Mouse (Mus musculus) erythroblast, embryonic 14.5 days (primary cell): ENCODE measurements around the gene Cyp24a1. TPM values are rescaled to one million over a fixed set of nuclear protein-coding genes. Genes with fewer than 3 reads are reported as not detected.
"Not testable (repeated sequence)": the region's sequence is repeated elsewhere in the genome, so short reads cannot be mapped to it uniquely, and the experiment has no call there.

Source experiments
- H3K27me3 ChIP-seq: 2 replicates; pipeline ENCODE4 v1.6.1; 2012; ENCODE audit warnings: inconsistent platforms; ENCODE audit not compliant: control insufficient read depth
- H3K36me3 ChIP-seq: 2 replicates; pipeline ENCODE4 v1.6.1; 2012; ENCODE audit warnings: mild to moderate bottlenecking, inconsistent platforms; ENCODE audit not compliant: control insufficient read depth
- H3K4me1 ChIP-seq: 2 replicates; pipeline ENCODE4 v1.6.1; 2012; ENCODE audit warnings: inconsistent platforms; ENCODE audit not compliant: control insufficient read depth
- H3K4me3 ChIP-seq: replicated peaks from 2 replicates; pipeline ENCODE3; 2012; ENCODE audit warnings: moderate library complexity, mild to moderate bottlenecking, inconsistent platforms
- H3K9me3 ChIP-seq: 2 replicates; pipeline ENCODE4 v1.6.1; 2012; ENCODE audit warnings: low read length, inconsistent platforms, mixed read lengths; ENCODE audit not compliant: control insufficient read depth
- GATA1 ChIP-seq: IDR thresholded peaks from 2 replicates; pipeline ENCODE4 v1.6.1; 2012; ENCODE audit warnings: low read length, inconsistent platforms, mixed read lengths
- TAL1 ChIP-seq: IDR thresholded peaks from 3 replicates; pipeline ENCODE4 v1.6.1; 2012; ENCODE audit warnings: low read length, inconsistent platforms, mixed read lengths
- polyA plus RNA-seq: library from polyadenylated mRNA; stranded (reverse); fragments of >175 nt; gene quantifications from 2 replicates; pipeline ENCODE4 v1.2.3, GENCODE M21; 2012

Cyp24a1 gene
- polyA plus RNA-seq, 1 experiment, result not detected

- Histone ChIP-seq H3K36me3 (no peaks in the 10 kb centered on the region), H3K4me3 (no peak overlapping the region), H3K27me3 (no peaks in the 10 kb centered on the region), H3K9me3 (peaks cover 4% of the 10 kb centered on the region; the same call in 1 of the 2 replicates), H3K4me1 (no peaks in the 10 kb centered on the region)
- no peak for TF ChIP-seq GATA1
- TF ChIP-seq TAL1, result no peak
Observed at GRCm38 (mm10) chr2:170476215-170476614, 20.7 kb downstream of the Cyp24a1 start.

GRCm38 (mm10) chr2:170475164-170475563 is 21.8 kb downstream of the Cyp24a1 start:
- no peaks in the 10 kb centered on the region for H3K36me3 ChIP-seq
- H3K4me3 ChIP-seq, result no peak overlapping the region
- H3K4me1 ChIP-seq, result no peaks in the 10 kb centered on the region
- H3K27me3 ChIP-seq, result no peaks in the 10 kb centered on the region
- TF ChIP-seq TAL1 (no peak), GATA1 (no peak)
- peaks cover 4% of the 10 kb centered on the region; the same call in 1 of the 2 replicates for H3K9me3 ChIP-seq

- no peaks in the 10 kb centered on the region for H3K4me1 ChIP-seq
- H3K27me3 ChIP-seq, result no peaks in the 10 kb centered on the region
- no peak overlapping the region for H3K4me3 ChIP-seq
- no peak for TF ChIP-seq GATA1
- no peak for TF ChIP-seq TAL1
- H3K9me3 ChIP-seq, result peaks cover 4% of the 10 kb centered on the region; the same call in 1 of the 2 replicates
- H3K36me3 ChIP-seq, result no peaks in the 10 kb centered on the region
Observed at GRCm38 (mm10) chr2:170474125-170474524, 22.8 kb downstream of the Cyp24a1 start.

GRCm38 (mm10) chr2:170470591-170470990 is 26.4 kb downstream of the Cyp24a1 start:
- no peaks in the 10 kb centered on the region for H3K4me1 ChIP-seq
- H3K27me3 ChIP-seq, result no peaks in the 10 kb centered on the region
- no peak overlapping the region for H3K4me3 ChIP-seq
- TF ChIP-seq TAL1 (no peak), GATA1 (no peak)
- no peaks in the 10 kb centered on the region for H3K36me3 ChIP-seq
- H3K9me3 ChIP-seq, result peaks cover 2% of the 10 kb centered on the region; the same call in 1 of the 2 replicates

- TF ChIP-seq GATA1, result no peak
- no peak for TF ChIP-seq TAL1
- Histone ChIP-seq H3K36me3 (no peaks in the 10 kb centered on the region), H3K4me1 (no peaks in the 10 kb centered on the region), H3K9me3 (peaks cover 2% of the 10 kb centered on the region; the same call in 1 of the 2 replicates), H3K4me3 (no peak overlapping the region), H3K27me3 (no peaks in the 10 kb centered on the region)
Observed at GRCm38 (mm10) chr2:170469616-170470308, 27.2 kb downstream of the Cyp24a1 start.

GRCm38 (mm10) chr2:170468009-170468408 is 28.9 kb downstream of the Cyp24a1 start:
- Histone ChIP-seq H3K36me3 (no peaks in the 10 kb centered on the region), H3K9me3 (no peaks in the 10 kb centered on the region), H3K27me3 (no peaks in the 10 kb centered on the region), H3K4me3 (no peak overlapping the region), H3K4me1 (no peaks in the 10 kb centered on the region)
- no peak for TF ChIP-seq GATA1
- TF ChIP-seq TAL1, result no peak

GRCm38 (mm10) chr2:170464817-170465216 is 32.1 kb downstream of the Cyp24a1 start:
- Histone ChIP-seq H3K9me3 (no peaks in the 10 kb centered on the region), H3K27me3 (no peaks in the 10 kb centered on the region), H3K4me3 (no peak overlapping the region), H3K4me1 (no peaks in the 10 kb centered on the region), H3K36me3 (no peaks in the 10 kb centered on the region)
- TF ChIP-seq TAL1, result no peak
- no peak for TF ChIP-seq GATA1

- H3K27me3 ChIP-seq, result no peaks in the 10 kb centered on the region
- H3K9me3 ChIP-seq, result no peaks in the 10 kb centered on the region
- no peaks in the 10 kb centered on the region for H3K4me1 ChIP-seq
- no peak overlapping the region for H3K4me3 ChIP-seq
- no peaks in the 10 kb centered on the region for H3K36me3 ChIP-seq
- TF ChIP-seq TAL1 (no peak), GATA1 (no peak)
Observed at GRCm38 (mm10) chr2:170461652-170462051, 35.3 kb downstream of the Cyp24a1 start.

- Histone ChIP-seq H3K4me1 (no peaks in the 10 kb centered on the region), H3K4me3 (no peak overlapping the region), H3K36me3 (no peaks in the 10 kb centered on the region), H3K9me3 (no peaks in the 10 kb centered on the region), H3K27me3 (no peaks in the 10 kb centered on the region)
- TF ChIP-seq TAL1, result no peak
- no peak for TF ChIP-seq GATA1
Observed at GRCm38 (mm10) chr2:170459805-170460204, 37.1 kb downstream of the Cyp24a1 start.

GRCm38 (mm10) chr2:170459183-170459582 is 37.8 kb downstream of the Cyp24a1 start:
- no peaks in the 10 kb centered on the region for H3K36me3 ChIP-seq
- H3K9me3 ChIP-seq, result no peaks in the 10 kb centered on the region
- H3K4me1 ChIP-seq, result no peaks in the 10 kb centered on the region
- no peaks in the 10 kb centered on the region for H3K27me3 ChIP-seq
- TF ChIP-seq GATA1 (no peak), TAL1 (no peak)
- H3K4me3 ChIP-seq, result no peak overlapping the region

- H3K27me3 ChIP-seq, H3K4me1 ChIP-seq, H3K9me3 ChIP-seq, H3K36me3 ChIP-seq, H3K4me3 ChIP-seq: not testable (repeated sequence)
Observed at GRCm38 (mm10) chr2:170453809-170454208, 43.1 kb downstream of the Cyp24a1 start.
